Mouse (Mus musculus) stomach, embryonic 15.5 days (tissue): ENCODE data around the gene Dzip1. TPM values are rescaled to one million over a fixed set of nuclear protein-coding genes. Genes with fewer than 3 reads are reported as not detected.
A peak's percentile ranks its signal among the peaks of the same experiment; 100 is the strongest.

ENCODE experiments used
- ATAC-seq: fragments of 200-750 bp; cut with Nextera tagmentation; 2 replicates; pipeline ENCODE4 v1.8.0; 2017; ENCODE audit warnings: low read depth, moderate number of reproducible peaks, moderate TSS enrichment; ENCODE audit not compliant: insufficient read depth, low FRiP score
- H3K27ac ChIP-seq: fragments of 300-500 bp; sonication (generic); 2 replicates; pipeline ENCODE4 v1.5.1; 2015; ENCODE audit warnings: mild to moderate bottlenecking, inconsistent platforms
- H3K27me3 ChIP-seq: fragments of 300-500 bp; sonication (generic); replicated peaks from 2 replicates; pipeline ENCODE4 v1.6.1; 2015; ENCODE audit warnings: inconsistent platforms
- H3K36me3 ChIP-seq: fragments of 300-500 bp; sonication (generic); 2 replicates; pipeline ENCODE4 v1.6.1; 2015; ENCODE audit warnings: inconsistent platforms
- H3K4me1 ChIP-seq: fragments of 300-500 bp; sonication (generic); 2 replicates; pipeline ENCODE4 v1.6.1; 2015; ENCODE audit warnings: inconsistent platforms
- H3K4me2 ChIP-seq: fragments of 300-500 bp; sonication (generic); 2 replicates; pipeline ENCODE4 v1.6.1; 2015; ENCODE audit warnings: mild to moderate bottlenecking, inconsistent platforms
- H3K4me3 ChIP-seq: fragments of 300-500 bp; sonication (generic); replicated peaks from 2 replicates; pipeline ENCODE4 v1.5.1; 2015; ENCODE audit warnings: inconsistent platforms
- H3K9ac ChIP-seq: fragments of 300-500 bp; sonication (generic); 2 replicates; pipeline ENCODE4 v1.6.1; 2015; ENCODE audit warnings: inconsistent platforms
- H3K9me3 ChIP-seq: fragments of 300-500 bp; sonication (generic); 2 replicates; pipeline ENCODE4 v1.6.1; 2016; ENCODE audit warnings: inconsistent platforms
- WGBS: fragments of 180-500 bp; shearing (Covaris S2); methylation state at CpG from one replicate; pipeline ENCODE4 v1.1.7; 2015; 5-methylcytosine and 5-hydroxymethylcytosine counted together
- polyA plus RNA-seq: library from polyadenylated mRNA; unstranded; fragments of >200 nt; fragmentation: Nextera tagmentation; extraction: Ambion mirVana; gene quantifications from 2 replicates; pipeline ENCODE4 v1.2.1, GENCODE M21; 2015

Gene Dzip1
- 13.3 and 13.5 TPM in 2 replicates for polyA plus RNA-seq

- 2% methylated on average over 55 of the region's 55 CpGs for WGBS
- H3K27me3 ChIP-seq, result peaks cover 6% of the 10 kb centered on the region; the same call in 1 of the 2 replicates
- H3K4me3 ChIP-seq, result peak within 1 kb of the TSS; percentile 51
- H3K27ac ChIP-seq, result peak within 1 kb of the TSS; percentile 67
- H3K4me2 ChIP-seq, result peak within 1 kb of the TSS; percentile 88
- peaks cover 19% of the 10 kb centered on the region for H3K4me1 ChIP-seq
- H3K36me3 ChIP-seq, result 0 out of 2 replicates have a peak, but pooled peaks cover 2% of the 10 kb centered on the region
- ATAC-seq, result peak; percentile 82
- peak within 1 kb of the TSS; percentile 38; the same call in 1 of the 2 replicates for H3K9ac ChIP-seq
- no peaks in the 10 kb centered on the region for H3K9me3 ChIP-seq
These were observed at the start of gene Dzip1 for GRCm38 (mm10) chr14:118924673-118925615. Dzip1 (minus strand) TSS chr14:118925460.

- Histone ChIP-seq H3K4me2 (no peak overlapping the region), H3K27ac (no peak overlapping the region), H3K4me3 (no peak overlapping the region), H3K27me3 (no peaks in the 10 kb centered on the region), H3K9ac (no peak overlapping the region), H3K9me3 (no peaks in the 10 kb centered on the region), H3K36me3 (peaks cover 48% of the 10 kb centered on the region), H3K4me1 (no peaks in the 10 kb centered on the region)
- 92% methylated on average over 6 of the region's 6 CpGs for WGBS
- no peak for ATAC-seq
These were observed 47.0 kb upstream of the Dzip1 start for GRCm38 (mm10) chr14:118972268-118972667.

- WGBS, result 76% methylated on average over 7 of the region's 7 CpGs
- Histone ChIP-seq H3K4me1 (no peaks in the 10 kb centered on the region), H3K27ac (no peak overlapping the region), H3K4me2 (no peak overlapping the region), H3K36me3 (peaks cover 32% of the 10 kb centered on the region), H3K27me3 (no peaks in the 10 kb centered on the region), H3K9ac (no peak overlapping the region), H3K4me3 (no peak overlapping the region), H3K9me3 (no peaks in the 10 kb centered on the region)
- no peak for ATAC-seq
These were observed 42.4 kb upstream of the Dzip1 start for GRCm38 (mm10) chr14:118967646-118968045.

DNA sequence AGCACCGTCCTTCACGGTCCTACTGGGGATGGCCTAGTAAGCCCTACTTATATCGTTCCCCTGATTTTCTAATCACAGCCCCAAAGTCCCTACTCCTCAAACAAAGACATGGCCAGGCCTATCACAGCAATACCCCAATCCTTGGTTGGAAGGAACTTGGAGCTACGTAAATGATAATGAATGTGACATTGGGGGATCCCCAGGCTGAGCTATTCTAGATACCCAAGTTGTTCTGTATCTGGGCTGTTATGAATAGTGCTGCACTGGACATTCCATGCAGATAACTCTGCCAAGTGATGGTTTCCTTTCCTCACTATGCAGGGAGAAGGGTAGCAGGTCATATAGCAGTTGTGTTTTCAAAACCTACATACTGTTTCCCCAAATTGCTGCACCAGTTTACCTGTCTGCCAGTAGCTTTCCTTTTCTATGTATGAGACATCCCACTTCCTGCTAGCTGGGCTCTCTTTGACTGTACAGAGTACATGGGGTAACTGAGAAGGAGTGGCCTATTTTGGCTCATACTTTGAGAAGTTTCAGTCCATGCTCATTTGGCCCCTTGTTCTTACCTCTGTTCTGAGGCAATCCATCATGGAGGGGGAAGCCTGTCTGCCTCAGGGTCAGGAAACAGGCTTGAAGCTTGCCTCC, 40.2 kb upstream of the Dzip1 start:
- Histone ChIP-seq H3K4me3 (no peak overlapping the region), H3K4me2 (no peak overlapping the region), H3K36me3 (peaks cover 20% of the 10 kb centered on the region), H3K27me3 (no peaks in the 10 kb centered on the region), H3K27ac (no peak overlapping the region), H3K9ac (no peak overlapping the region), H3K9me3 (no peaks in the 10 kb centered on the region), H3K4me1 (no peaks in the 10 kb centered on the region)
- 94% methylated on average over 4 of the region's 4 CpGs for WGBS
- ATAC-seq, result no peak

- no peak overlapping the region for H3K27ac ChIP-seq
- no peaks in the 10 kb centered on the region for H3K27me3 ChIP-seq
- H3K9me3 ChIP-seq, result no peaks in the 10 kb centered on the region
- H3K4me2 ChIP-seq, result no peak overlapping the region
- ATAC-seq, result no peak
- H3K9ac ChIP-seq, result no peak overlapping the region
- H3K36me3 ChIP-seq, result peaks cover 23% of the 10 kb centered on the region; the same call in 1 of the 2 replicates
- H3K4me3 ChIP-seq, result no peak overlapping the region
- 97% methylated on average over 3 of the region's 3 CpGs for WGBS
- no peaks in the 10 kb centered on the region for H3K4me1 ChIP-seq
These were observed 32.8 kb upstream of the Dzip1 start for GRCm38 (mm10) chr14:118958010-118958409.

DNA sequence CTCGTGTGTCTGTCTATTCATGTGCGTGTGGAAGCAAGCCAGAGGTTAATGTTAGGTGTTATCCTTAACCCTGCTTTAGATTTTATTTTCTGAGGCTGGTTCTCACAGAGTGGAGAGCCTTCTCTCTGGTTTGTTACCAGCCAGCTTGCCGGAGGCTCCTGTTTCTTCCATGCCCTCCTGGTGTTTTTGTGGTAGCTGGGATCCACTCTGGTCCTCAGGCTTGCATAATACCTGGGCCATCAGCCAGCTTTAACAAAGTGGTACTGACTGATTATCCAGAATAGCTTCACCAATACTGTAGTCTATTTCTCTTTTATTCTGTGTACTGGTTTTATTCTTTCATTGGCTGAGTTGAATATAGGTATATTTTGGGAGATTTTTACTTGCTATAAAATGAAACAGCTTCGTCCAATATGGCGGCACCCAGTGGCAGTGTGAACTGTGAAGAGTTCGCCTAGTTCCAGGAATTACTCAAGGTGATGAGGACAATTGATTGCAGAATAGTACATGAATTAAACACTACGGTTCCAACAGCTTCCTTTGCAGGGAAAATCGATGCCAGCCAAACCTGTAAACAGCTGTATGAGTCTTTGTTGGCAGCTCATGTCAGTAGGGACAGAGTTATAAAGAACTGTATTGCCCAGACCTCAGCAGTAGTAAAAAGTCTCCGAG, 26.8 kb upstream of the Dzip1 start:
- H3K4me1 ChIP-seq, result no peaks in the 10 kb centered on the region
- no peak overlapping the region for H3K27ac ChIP-seq
- no peaks in the 10 kb centered on the region for H3K27me3 ChIP-seq
- H3K36me3 ChIP-seq, result no peaks in the 10 kb centered on the region
- WGBS, result 91% methylated on average over 9 of the region's 9 CpGs
- H3K4me3 ChIP-seq, result no peak overlapping the region
- H3K9ac ChIP-seq, result no peak overlapping the region
- H3K9me3 ChIP-seq, result no peaks in the 10 kb centered on the region
- ATAC-seq, result no peak
- H3K4me2 ChIP-seq, result no peak overlapping the region

DNA sequence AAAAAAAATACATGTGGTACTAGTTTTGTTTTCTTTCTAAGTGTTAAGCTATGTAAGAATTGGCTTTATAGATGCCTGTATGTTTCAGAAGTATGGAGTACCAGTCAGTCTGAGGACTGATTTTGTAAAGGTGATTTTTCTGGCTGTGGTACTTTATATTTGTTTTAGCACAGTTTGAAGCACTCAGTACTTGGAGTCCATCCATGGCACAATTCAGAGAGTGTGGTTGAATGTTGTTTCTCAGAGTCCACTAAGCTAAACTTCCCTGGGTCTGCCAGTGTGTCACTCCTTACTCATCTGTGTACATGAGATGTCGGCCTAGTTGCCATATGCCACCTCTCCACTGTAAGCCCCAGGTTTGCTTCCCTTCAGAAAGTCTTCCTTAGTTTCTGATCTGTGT, 23.6 kb upstream of the Dzip1 start:
- Histone ChIP-seq H3K4me2 (no peak overlapping the region), H3K9ac (no peak overlapping the region), H3K9me3 (no peaks in the 10 kb centered on the region), H3K27ac (no peak overlapping the region), H3K4me1 (no peaks in the 10 kb centered on the region), H3K27me3 (no peaks in the 10 kb centered on the region), H3K36me3 (no peaks in the 10 kb centered on the region), H3K4me3 (no peak overlapping the region)
- ATAC-seq, result no peak
- WGBS, result 67% methylated on average over 1 of the region's 1 CpGs

- WGBS, result 79% methylated on average over 2 of the region's 2 CpGs
- Histone ChIP-seq H3K9ac (no peak overlapping the region), H3K4me1 (peaks cover 4% of the 10 kb centered on the region; the same call in 1 of the 2 replicates), H3K27me3 (no peaks in the 10 kb centered on the region), H3K4me3 (no peak overlapping the region), H3K27ac (no peak overlapping the region), H3K9me3 (no peaks in the 10 kb centered on the region), H3K4me2 (no peak overlapping the region), H3K36me3 (no peaks in the 10 kb centered on the region)
- no peak for ATAC-seq
These were observed 19.4 kb upstream of the Dzip1 start for GRCm38 (mm10) chr14:118944702-118945101.

DNA sequence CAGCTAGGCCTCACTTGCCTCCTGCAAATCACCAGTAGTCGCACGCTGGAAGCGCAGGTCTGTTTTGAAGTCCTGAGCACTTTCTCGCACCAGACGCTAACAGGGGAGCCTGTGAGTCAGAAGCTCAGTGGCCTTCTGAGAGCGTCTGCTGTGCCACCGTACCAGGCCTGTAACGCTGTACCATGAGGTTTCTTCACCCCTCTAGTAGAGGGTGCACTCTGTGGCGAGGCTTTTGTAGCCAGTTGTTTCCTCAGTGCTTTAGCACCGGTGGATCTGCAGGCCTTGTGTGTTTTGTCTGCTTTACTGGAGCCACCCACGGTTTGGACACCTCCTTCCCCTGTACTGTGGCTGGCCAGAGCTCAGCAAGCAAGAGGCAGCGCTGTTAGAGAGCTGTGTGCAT, 16.8 kb upstream of the Dzip1 start:
- ATAC-seq, result no peak
- Histone ChIP-seq H3K9me3 (no peaks in the 10 kb centered on the region), H3K27ac (no peak overlapping the region), H3K36me3 (no peaks in the 10 kb centered on the region), H3K4me2 (0 out of 2 replicates have a peak overlapping the region, but pooled peaks have one; percentile 6), H3K9ac (no peak overlapping the region), H3K4me1 (peaks cover 9% of the 10 kb centered on the region), H3K4me3 (no peak overlapping the region), H3K27me3 (no peaks in the 10 kb centered on the region)
- 55% methylated on average over 12 of the region's 12 CpGs for WGBS

- 80% methylated on average over 4 of the region's 4 CpGs for WGBS
These were observed 15.7 kb upstream of the Dzip1 start for GRCm38 (mm10) chr14:118940796-118941495.

GRCm38 (mm10) chr14:118938551-118938950, 13.3 kb upstream of the Dzip1 start:
- no peak for ATAC-seq
- no peaks in the 10 kb centered on the region for H3K36me3 ChIP-seq
- peak overlapping the region; percentile 100 for H3K4me3 ChIP-seq
- peak overlapping the region; percentile 95 for H3K27ac ChIP-seq
- H3K4me1 ChIP-seq, result peaks cover 11% of the 10 kb centered on the region
- WGBS, result 0% methylated on average over 7 of the region's 7 CpGs
- no peaks in the 10 kb centered on the region for H3K9me3 ChIP-seq
- H3K9ac ChIP-seq, result peak overlapping the region; percentile 100
- H3K27me3 ChIP-seq, result no peaks in the 10 kb centered on the region
- peak overlapping the region; percentile 63 for H3K4me2 ChIP-seq

More at GRCm38 (mm10) chr14:118940796-118941495, 15.7 kb upstream of the Dzip1 start:
- Histone ChIP-seq H3K4me1 (peaks cover 11% of the 10 kb centered on the region), H3K4me3 (no peak overlapping the region), H3K36me3 (no peaks in the 10 kb centered on the region), H3K4me2 (no peak overlapping the region), H3K27me3 (no peaks in the 10 kb centered on the region), H3K27ac (no peak overlapping the region), H3K9me3 (no peaks in the 10 kb centered on the region), H3K9ac (no peak overlapping the region)
- ATAC-seq, result no peak
